Mouse (Mus musculus) mammary gland, adult 2 months (tissue): ENCODE measurements around the gene Gm11938. TPM values are rescaled to one million over a fixed set of nuclear protein-coding genes. Genes with fewer than 3 reads are reported as not detected.

Source experiments
- polyA plus RNA-seq: library from polyadenylated mRNA; depleted of rRNA; stranded (reverse); fragments of >200 nt; gene quantifications from 2 replicates; pipeline ENCODE4 v1.2.3, GENCODE M21; 2012; ENCODE audit warnings: low replicate concordance; rRNA removed

Gene Gm11938
- polyA plus RNA-seq, result not detected in 2 replicates

DNA sequence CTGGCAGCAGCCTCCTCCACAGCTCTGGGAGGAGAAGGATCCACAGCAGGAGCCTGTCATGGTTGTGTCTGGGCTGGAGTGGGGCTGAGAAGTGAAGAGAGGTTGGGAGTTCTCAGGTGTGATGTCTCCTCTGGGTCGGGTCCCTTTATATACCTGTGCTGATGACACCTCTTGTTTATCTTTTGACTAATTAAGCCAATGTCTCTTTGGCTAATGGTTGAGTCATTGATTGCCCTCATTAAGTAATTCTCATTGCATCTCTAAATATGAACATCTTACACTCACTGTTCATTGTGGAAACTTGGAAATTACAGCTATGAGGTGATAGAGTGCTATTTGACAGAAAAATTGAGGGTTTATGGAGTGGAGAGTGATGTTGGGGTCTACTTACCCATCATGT, at the start of gene Gm11938:
TSS of gene Gm11938 (minus strand) at position 101 of the 400 bp plus-strand sequence.

GRCm38 (mm10) chr11:99650136-99650535, 47.0 kb upstream of the Gm11938 start, which contains the start of gene Gm11555:
Gene Gm11555, minus strand, starts transcription at chr11:99650236.

GRCm38 (mm10) chr11:99643635-99644139, 40.6 kb upstream of the Gm11938 start, which contains the start of gene Krtap4-7:
Gene Krtap4-7, minus strand, starts transcription at chr11:99644089.

DNA sequence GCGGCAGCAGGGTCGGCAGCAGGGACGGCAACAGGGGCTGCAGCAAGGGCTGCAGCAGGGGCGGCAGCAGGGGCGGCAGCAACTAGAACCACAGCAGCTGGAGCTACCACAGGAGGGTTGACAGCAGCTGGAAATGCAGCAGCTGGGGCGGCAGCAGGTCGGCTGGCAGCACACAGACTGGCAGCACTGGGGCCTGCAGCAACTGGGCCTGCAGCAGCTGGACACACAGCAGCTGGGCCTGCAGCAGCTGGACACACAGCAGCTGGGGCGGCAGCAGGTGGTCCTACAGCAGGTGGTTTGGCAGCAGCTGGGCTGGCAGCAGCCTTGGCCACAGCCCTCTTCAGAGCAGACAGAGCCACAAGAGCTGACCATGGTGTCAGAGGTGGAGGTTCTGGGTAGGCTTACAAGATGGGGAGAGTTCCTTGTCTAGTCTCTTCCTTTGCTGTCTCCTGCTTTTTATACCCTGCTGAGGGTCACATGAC, 31.6 kb upstream of the Gm11938 start, which contains the start of gene Krtap4-2:
TSS of gene Krtap4-2 (minus strand) at position 432 of the 482 bp plus-strand sequence.

DNA sequence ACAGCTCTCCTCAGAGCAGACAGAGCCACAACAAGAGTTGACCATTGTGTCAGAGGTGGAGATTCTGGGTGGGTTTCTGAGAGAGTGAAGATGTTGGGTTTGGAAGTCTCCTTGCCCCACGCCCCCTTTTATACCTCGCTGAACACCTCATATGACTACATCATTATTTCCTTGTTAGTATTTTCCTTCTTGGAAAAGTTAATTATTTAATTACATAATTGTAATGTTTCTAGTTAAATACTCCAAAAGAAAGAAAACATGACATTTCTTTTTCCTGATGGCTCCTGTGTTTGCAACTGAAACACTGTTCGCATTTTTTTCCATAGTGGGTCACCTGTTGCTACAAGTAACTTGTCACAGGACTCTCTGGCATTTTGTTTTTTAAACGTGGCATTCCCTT, 25.0 kb upstream of the Gm11938 start, which contains the start of gene Krtap4-1:
TSS of gene Krtap4-1 (minus strand) at position 101 of the 400 bp plus-strand sequence.

DNA sequence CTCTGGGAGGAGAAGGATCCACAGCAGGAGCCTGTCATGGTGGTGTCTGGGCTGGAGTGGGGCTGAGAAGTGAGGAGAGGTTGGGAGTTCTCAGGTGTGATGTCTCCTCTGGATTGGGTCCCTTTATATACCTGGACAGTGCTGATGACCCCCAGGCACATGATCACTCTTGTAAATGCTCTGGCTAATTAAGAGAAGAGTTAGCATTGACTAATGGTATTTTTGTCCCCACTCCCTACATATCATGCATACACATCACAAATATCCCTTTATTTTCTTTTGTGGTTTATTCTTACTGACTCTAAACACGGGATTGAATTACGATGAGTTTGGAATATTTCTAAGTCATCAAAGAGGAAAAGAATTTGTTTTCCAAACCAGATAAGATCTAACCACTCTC, 17.2 kb upstream of the Gm11938 start, which contains the start of gene Gm11562:
TSS of gene Gm11562 (minus strand) at position 101 of the 400 bp plus-strand sequence.

DNA sequence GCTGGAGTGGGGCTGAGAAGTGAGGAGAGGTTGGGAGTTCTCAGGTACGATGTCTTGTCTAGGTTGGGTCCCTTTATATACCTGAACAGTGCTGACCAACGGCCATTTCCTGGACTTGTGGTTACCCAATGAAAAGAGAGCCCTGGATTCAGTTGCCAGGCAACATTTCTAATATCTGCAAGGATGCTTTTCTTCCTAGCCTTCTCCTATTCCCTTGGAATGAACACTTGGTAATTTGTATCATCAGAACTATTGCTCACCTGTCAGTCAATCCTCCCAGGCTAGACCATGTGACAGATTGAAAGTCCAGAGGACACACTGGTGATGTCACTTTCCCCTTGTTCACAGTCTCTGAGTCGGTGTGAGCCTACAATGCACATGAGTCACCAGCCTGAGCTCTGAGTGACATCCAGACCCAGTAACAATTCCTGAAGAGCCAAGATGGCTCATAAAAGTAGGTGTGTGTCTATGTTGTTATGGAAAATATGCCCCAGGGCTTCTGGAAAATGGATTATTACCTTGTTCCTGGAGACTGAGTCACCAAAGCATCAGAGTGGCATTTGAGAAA, 11.8 kb upstream of the Gm11938 start, which contains the start of gene Krtap2-4:
TSS of gene Krtap2-4 (minus strand) at position 51 of the 568 bp plus-strand sequence.

GRCm38 (mm10) chr11:99610089-99610488, 7.0 kb upstream of the Gm11938 start, which contains the start of gene Gm11937:
Gene Gm11937, minus strand, starts transcription at chr11:99610189.

GRCm38 (mm10) chr11:99597742-99598141, 5.4 kb downstream of the Gm11938 start, which contains the start of gene Krtap9-3:
Gene Krtap9-3, minus strand, starts transcription at chr11:99598105.

GRCm38 (mm10) chr11:99590981-99591380, 12.1 kb downstream of the Gm11938 start, which contains the start of gene Krtap1-3:
Gene Krtap1-3, minus strand, starts transcription at chr11:99591339.

GRCm38 (mm10) chr11:99583245-99583704, 19.8 kb downstream of the Gm11938 start, which contains the start of gene Krtap1-4:
Gene Krtap1-4, minus strand, starts transcription at chr11:99583654.

DNA sequence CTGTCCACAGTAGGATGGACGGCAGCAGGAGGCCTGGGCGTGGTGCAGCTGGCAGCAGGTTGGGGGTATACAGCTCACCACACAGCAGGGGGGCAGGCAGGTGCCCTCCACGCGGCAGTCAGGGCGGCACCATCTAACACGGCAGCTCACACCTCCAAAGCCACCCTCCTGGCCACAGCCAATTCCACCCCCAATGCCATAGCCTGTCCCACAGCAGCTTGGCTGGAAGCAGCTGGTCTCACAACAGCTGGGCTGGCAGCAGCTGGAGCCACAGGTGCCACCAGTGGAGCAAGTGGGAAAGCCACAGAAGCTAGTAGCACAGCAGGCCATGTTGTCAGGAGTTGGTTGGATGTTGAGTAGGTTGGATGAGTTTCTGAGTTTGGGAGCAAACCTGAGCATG, 22.5 kb downstream of the Gm11938 start, which contains the start of gene Krtap1-5:
TSS of gene Krtap1-5 (minus strand) at position 381 of the 400 bp plus-strand sequence.

DNA sequence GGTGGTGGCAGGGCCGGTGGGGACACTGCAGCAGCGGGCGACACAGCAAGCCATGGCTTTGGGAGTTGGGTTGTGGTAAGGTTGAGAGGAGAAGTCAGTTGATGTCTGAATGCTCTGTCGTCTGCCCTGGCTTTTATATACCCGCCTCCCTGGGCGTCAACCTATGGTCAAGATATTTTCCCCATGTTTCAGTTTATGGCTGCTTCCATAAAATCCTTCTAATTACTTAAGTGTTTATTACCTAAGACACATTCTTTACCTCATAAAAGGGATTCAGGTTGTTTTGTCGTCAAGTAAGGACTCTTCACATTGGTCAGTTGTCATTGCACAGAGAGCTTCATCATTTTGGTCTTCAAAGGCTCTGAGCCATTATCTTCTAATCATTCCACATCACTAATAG, 36.6 kb downstream of the Gm11938 start, which contains the start of gene Krtap3-1:
TSS of gene Krtap3-1 (minus strand) at position 101 of the 400 bp plus-strand sequence.

GRCm38 (mm10) chr11:99559366-99559765, 43.7 kb downstream of the Gm11938 start, which contains the start of gene Gm11939:
Gene Gm11939, minus strand, starts transcription at chr11:99559466.

DNA sequence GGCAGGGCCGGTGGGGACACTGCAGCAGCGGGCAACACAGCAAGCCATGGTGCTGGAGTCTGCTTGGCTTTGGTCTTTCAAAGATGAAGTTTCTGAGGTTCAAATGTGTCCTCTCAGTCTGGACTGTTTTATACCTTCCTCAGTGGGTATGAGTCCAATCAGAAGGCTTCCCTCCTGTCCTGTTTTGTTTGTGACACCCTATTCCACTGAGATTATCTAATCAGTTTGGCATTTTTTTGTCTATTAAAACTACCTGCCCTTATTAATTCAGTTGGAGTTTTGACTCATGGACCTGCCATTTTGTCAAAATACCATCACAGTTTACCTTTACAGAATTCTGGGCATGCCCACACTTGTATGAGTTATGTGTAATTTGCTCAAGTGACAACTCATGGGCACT, 46.4 kb downstream of the Gm11938 start, which contains the start of gene Krtap3-2:
TSS of gene Krtap3-2 (minus strand) at position 101 of the 400 bp plus-strand sequence.

Other genes with a start within 250 kb of the Gm11938 start
- gene Krt28, start 228.4 kb downstream of the Gm11938 start, polyA plus RNA-seq, result not detected in 2 replicates
- 2.3 and 24.1 TPM in 2 replicates for gene Krt10, start 213.9 kb downstream of the Gm11938 start, polyA plus RNA-seq
- gene Krt12, start 181.0 kb downstream of the Gm11938 start, polyA plus RNA-seq, result not detected in 2 replicates
- 0.13 and 0.25 TPM in 2 replicates for gene Krt20, start 165.2 kb downstream of the Gm11938 start, polyA plus RNA-seq
- gene Krt23, start 110.2 kb downstream of the Gm11938 start, polyA plus RNA-seq, result 2.8 and 3.9 TPM in 2 replicates
- gene Krt39, start 82.0 kb downstream of the Gm11938 start, polyA plus RNA-seq, result not detected in 2 replicates
- gene Krt40, start 60.1 kb downstream of the Gm11938 start, polyA plus RNA-seq, result not detected in 2 replicates
- gene Krtap3-3, start 52.4 kb downstream of the Gm11938 start, polyA plus RNA-seq, result not detected in 2 replicates
- 0.43 and 2.2 TPM in 2 replicates for gene Krtap3-2, start 46.5 kb downstream of the Gm11938 start, polyA plus RNA-seq
- gene Gm11939, start 43.8 kb downstream of the Gm11938 start, polyA plus RNA-seq, result not detected in 2 replicates
- not detected in 2 replicates for gene Krtap3-1, start 36.7 kb downstream of the Gm11938 start, polyA plus RNA-seq
- not detected in 2 replicates for gene Krtap1-5, start 22.3 kb downstream of the Gm11938 start, polyA plus RNA-seq
- not detected in 2 replicates for gene Krtap1-4, start 19.7 kb downstream of the Gm11938 start, polyA plus RNA-seq
- gene Krtap1-3, start 12.0 kb downstream of the Gm11938 start, polyA plus RNA-seq, result not detected in 2 replicates
- gene Krtap9-3, start 5.2 kb downstream of the Gm11938 start, polyA plus RNA-seq, result not detected in 2 replicates
- not detected in 2 replicates for gene Gm11937, start 6.9 kb upstream of the Gm11938 start, polyA plus RNA-seq
- gene Krtap2-4, start 11.5 kb upstream of the Gm11938 start, polyA plus RNA-seq, result not detected in 2 replicates
- gene Gm11562, start 17.1 kb upstream of the Gm11938 start, polyA plus RNA-seq, result not detected in 2 replicates
- gene Krtap4-1, start 24.9 kb upstream of the Gm11938 start, polyA plus RNA-seq, result not detected in 2 replicates
- gene Krtap4-2, start 31.8 kb upstream of the Gm11938 start, polyA plus RNA-seq, result not detected in 2 replicates
- gene Krtap4-7, start 40.8 kb upstream of the Gm11938 start, polyA plus RNA-seq, result not detected in 2 replicates
- gene Gm11555, start 46.9 kb upstream of the Gm11938 start, polyA plus RNA-seq, result not detected in 2 replicates
- gene Gm11563, start 55.7 kb upstream of the Gm11938 start, polyA plus RNA-seq, result not detected in 2 replicates
- not detected in 2 replicates for gene Krtap4-6, start 62.7 kb upstream of the Gm11938 start, polyA plus RNA-seq
- not detected in 2 replicates for gene Gm14190, start 87.4 kb upstream of the Gm11938 start, polyA plus RNA-seq
- not detected in 2 replicates for gene Gm14180, start 131.0 kb upstream of the Gm11938 start, polyA plus RNA-seq
- not detected in 2 replicates for gene Gm11595, start 169.6 kb upstream of the Gm11938 start, polyA plus RNA-seq
- gene Krtap4-8, start 177.4 kb upstream of the Gm11938 start, polyA plus RNA-seq, result not detected in 2 replicates
- not detected in 2 replicates for gene Krtap4-9, start 181.9 kb upstream of the Gm11938 start, polyA plus RNA-seq
- not detected in 2 replicates for gene Gm11596, start 190.2 kb upstream of the Gm11938 start, polyA plus RNA-seq
- not detected in 2 replicates for gene Gm11569, start 195.6 kb upstream of the Gm11938 start, polyA plus RNA-seq
- not detected in 2 replicates for gene Gm11554, start 201.1 kb upstream of the Gm11938 start, polyA plus RNA-seq
- not detected in 2 replicates for gene Krtap4-13, start 206.6 kb upstream of the Gm11938 start, polyA plus RNA-seq
- not detected in 2 replicates for gene Gm11564, start 212.4 kb upstream of the Gm11938 start, polyA plus RNA-seq
- not detected in 2 replicates for gene 2300003K06Rik, start 234.8 kb upstream of the Gm11938 start, polyA plus RNA-seq
- not detected in 2 replicates for gene Krtap4-16, start 248.3 kb upstream of the Gm11938 start, polyA plus RNA-seq